Mouse (Mus musculus) lung, postnatal 14 days (tissue): ENCODE measurements at regions not wholly inside any gene's neighbourhood (a gene's known extent, or its start where the extent isn't known, plus 50 kb on each side); places are given as distances from the start of the nearest gene placed in this dataset.

ENCODE experiments used
- DNase-seq: peaks from one replicate; pipeline ENCODE4 v3.0.0; 2021

- no peak for DNase-seq
Observed at GRCm38 (mm10) chr12:73830122-73830521, 71.1 kb upstream of the Hif1a start.

DNA sequence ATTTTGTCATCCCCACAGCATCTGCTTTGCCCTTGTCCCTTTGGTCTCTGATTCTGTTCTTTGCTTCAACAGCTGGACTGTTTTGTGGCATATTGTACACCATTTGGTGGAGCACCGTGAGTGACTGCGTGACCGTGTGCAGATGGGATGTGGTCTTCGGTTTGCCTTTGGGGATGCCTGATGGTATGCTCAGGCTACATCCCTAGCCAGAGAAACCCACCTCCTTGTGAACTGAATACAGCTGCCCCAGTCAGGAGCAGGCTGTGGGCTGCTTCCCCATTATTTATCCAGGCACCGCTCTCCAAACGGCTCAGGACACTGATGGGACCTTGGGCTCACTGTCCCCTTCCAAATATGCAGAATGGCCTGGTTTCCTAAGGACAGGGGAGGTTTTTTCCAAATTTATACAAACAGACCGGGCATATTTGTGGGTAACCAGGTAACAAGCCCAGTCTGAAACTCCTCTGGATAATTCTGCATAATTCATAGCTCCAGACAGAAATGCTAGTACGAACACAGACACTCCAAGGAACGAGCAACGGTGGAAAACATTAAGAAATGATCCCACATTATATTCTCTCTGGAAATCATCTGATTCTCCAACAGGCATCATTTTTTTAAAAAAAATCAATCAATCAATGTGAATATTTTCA, 70.5 kb upstream of the Hif1a start:
- no peak for DNase-seq

DNA sequence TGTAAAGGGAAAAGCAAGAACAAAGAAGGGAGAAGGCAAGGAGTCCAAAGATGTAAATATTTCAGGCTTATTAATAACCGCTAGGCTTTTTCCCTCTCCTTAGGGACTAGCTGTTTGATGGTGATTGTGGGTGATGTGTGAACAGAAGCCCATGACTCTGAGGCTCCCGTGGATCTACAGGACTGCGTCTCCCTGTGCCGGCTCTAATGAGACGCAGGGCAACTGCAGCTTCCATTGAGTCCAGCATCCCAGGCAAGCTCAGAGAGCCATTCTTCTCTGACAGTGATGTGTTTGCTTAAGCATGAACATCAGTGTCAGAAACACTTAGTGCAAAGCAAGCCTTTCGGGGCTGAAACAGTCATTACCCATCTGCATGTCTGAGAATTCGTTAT, 70.0 kb upstream of the Hif1a start:
- no peak for DNase-seq

DNA sequence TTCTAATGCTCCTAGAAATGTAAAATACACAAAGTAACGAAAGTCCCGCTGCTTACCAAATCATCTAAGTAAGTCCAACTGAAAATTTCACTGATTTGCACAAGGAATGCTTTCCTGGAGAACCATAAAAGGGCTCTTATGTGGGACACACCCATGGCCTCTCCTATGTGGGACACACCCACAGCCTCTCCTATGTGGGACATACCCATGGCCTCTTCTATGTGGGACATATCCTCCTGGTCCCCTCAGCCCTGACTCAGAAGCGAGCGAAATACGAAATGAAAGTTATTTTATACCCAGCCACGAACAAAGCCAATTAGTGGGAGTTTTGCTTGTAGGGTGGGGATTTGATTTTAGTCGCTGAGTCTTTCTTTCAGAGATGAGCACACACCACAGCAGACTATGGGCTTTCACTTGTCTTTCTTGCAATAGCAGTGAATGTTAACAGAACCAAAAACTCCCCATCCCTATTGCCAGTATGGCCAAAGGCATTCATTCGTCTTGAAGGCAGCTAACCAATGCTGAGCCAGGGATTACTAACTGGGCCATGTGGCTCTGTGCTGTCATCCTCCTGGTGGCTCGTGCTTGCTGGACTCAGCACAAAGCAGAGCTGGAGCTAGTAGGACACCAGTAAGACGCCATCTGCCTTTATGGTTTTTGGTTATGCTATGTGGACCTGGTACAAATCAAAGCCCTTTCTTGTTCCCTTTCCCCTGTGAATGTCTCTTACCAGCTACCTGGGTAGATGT, 69.4 kb upstream of the Hif1a start:
- DNase-seq, result no peak

- no peak for DNase-seq
Observed at GRCm38 (mm10) chr12:73832789-73833188, 68.4 kb upstream of the Hif1a start.

DNA sequence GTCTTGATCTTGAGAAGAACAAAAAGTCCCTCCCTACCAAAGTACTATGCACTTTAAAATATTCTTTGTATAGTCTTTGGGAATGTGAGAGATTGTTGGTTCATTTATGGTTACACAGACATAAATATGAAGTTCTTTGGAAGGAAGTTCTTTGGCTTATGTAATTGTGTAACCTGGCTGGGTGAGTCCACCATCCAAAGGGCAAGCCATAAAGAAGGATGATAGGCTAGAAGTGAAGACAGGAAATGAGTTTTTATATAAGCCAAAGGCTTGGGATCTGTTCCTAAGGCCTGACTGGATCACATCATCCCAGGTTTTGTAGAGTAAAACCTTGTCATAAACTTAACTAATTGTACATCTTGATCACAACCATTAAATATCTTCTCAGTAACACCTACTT, 65.0 kb upstream of the Hif1a start:
- DNase-seq, result no peak

GRCm38 (mm10) chr12:73837036-73837435, 64.1 kb upstream of the Hif1a start:
- DNase-seq, result no peak

DNA sequence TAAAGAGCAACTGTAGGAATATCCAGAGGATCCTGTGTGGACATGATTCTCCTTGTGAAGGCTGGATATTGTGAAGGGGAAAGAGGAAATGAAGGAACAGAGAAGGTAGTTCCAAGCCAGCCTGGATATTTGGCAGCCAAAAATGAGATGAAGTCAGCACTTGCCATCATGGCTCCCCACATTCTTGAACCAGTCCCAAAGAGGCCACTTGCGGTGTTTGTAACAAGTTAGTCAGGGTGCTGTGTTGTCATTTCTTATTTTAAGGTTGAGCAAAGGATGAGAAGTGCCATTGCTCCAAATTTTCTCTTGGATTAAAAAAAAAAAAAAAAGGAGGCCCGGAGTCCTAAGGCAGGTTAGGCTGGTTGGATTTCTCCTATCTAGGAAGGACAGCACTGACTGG, 63.3 kb upstream of the Hif1a start:
- DNase-seq, result no peak

DNA sequence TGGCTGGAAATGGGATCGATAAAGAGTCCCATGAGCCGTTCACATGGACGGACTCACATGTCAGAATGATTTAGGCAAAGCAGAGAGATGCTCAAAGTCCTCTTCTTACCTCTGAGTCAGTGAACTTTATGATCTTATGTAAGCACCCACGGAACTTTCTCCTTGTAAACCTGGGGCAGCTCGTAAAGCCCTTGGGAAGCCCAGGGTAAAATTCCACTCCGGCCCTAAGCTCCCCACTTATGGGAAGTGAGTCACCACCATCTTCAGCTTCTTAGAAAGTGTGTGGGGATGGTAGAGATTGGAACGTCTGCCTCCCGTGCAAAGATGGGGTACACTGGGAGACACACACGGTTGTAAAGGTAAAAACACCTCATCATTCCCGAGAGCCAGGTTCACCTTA, 62.8 kb upstream of the Hif1a start:
- no peak for DNase-seq

DNA sequence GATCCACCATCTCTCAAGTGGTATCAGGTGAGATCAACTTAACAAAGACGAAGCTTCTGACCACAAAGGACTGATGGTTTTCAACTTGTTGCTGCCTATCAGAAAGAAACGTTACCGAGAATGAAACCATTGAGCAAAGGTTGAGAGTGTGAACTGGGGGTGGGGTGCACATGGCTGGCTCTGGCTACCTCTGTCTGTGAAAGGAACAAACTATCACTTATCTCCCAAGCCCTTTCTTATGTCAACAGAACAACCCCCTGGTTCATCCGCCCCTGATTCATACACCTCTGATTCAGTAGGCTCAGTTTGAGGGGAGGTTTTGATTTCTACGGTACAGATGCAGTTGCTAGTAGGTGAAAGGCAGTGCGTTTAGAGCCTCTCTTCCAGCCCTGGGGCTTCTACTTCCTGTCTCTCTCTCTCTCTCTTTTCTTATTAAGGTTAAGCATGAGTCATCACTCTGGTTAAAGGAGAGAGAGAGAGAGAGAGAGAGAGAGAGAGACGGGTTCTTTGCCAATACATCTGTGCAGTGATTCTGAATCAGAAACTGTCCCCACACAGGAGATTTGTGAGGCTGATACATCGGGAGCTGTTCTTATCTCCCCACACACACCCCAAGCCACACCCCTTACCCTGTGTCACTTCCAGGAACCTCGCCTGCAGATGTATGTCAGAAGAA, 59.0 kb upstream of the Hif1a start:
- no peak for DNase-seq

- DNase-seq, result no peak
Observed at GRCm38 (mm10) chr12:73844782-73845181, 56.4 kb upstream of the Hif1a start.

GRCm38 (mm10) chr12:73846672-73847071, 54.5 kb upstream of the Hif1a start:
- peak; percentile 29 for DNase-seq

- DNase-seq, result no peak
Observed at GRCm38 (mm10) chr12:73847336-73847735, 53.8 kb upstream of the Hif1a start.

- no peak for DNase-seq
Observed at GRCm38 (mm10) chr12:73850831-73851230, 50.3 kb upstream of the Hif1a start.
